Mouse (Mus musculus) hindbrain, embryonic 12.5 days (tissue): ENCODE measurements around the gene Abca4. TPM values are rescaled to one million over a fixed set of nuclear protein-coding genes. Genes with fewer than 3 reads are reported as not detected.

ENCODE experiments used
- ATAC-seq: fragments of 200-750 bp; cut with Nextera tagmentation; 2 replicates; pipeline ENCODE4 v1.8.0; 2017; ENCODE audit warnings: moderate TSS enrichment; ENCODE audit not compliant: low FRiP score
- H3K27ac ChIP-seq: fragments of 300-500 bp; sonication (generic); 2 replicates; pipeline ENCODE4 v1.5.1; 2016; ENCODE audit warnings: mild to moderate bottlenecking
- H3K27me3 ChIP-seq: fragments of 300-500 bp; sonication (generic); 2 replicates; pipeline ENCODE4 v1.6.1; 2016; ENCODE audit warnings: mild to moderate bottlenecking
- H3K36me3 ChIP-seq: fragments of 300-500 bp; sonication (generic); 2 replicates; pipeline ENCODE4 v1.6.1; 2016; ENCODE audit warnings: mild to moderate bottlenecking
- H3K4me1 ChIP-seq: fragments of 300-500 bp; sonication (generic); 2 replicates; pipeline ENCODE4 v1.6.1; 2016
- H3K4me2 ChIP-seq: fragments of 300-500 bp; sonication (generic); replicated peaks from 2 replicates; pipeline ENCODE4 v1.6.1; 2016; ENCODE audit warnings: mild to moderate bottlenecking
- H3K4me3 ChIP-seq: fragments of 300-500 bp; sonication (generic); 2 replicates; pipeline ENCODE4 v1.5.1; 2016; ENCODE audit warnings: mild to moderate bottlenecking
- H3K9ac ChIP-seq: fragments of 300-500 bp; sonication (generic); 2 replicates; pipeline ENCODE4 v1.6.1; 2016; ENCODE audit warnings: mild to moderate bottlenecking, moderate library complexity
- H3K9me3 ChIP-seq: fragments of 300-500 bp; sonication (generic); replicated peaks from 2 replicates; pipeline ENCODE4 v1.6.1; 2016; ENCODE audit warnings: mild to moderate bottlenecking
- WGBS: fragments of 180-500 bp; shearing (Covaris S2); methylation state at CpG from one replicate; pipeline ENCODE4 v1.1.7; 2016; 5-methylcytosine and 5-hydroxymethylcytosine counted together
- polyA plus RNA-seq: library from polyadenylated mRNA; unstranded; fragments of >200 nt; fragmentation: Nextera tagmentation; extraction: Ambion mirVana; gene quantifications from 2 replicates; pipeline ENCODE4 v1.2.1, GENCODE M21; 2016

The Abca4 gene
- 2.6 and 2.7 TPM in 2 replicates for polyA plus RNA-seq

DNA sequence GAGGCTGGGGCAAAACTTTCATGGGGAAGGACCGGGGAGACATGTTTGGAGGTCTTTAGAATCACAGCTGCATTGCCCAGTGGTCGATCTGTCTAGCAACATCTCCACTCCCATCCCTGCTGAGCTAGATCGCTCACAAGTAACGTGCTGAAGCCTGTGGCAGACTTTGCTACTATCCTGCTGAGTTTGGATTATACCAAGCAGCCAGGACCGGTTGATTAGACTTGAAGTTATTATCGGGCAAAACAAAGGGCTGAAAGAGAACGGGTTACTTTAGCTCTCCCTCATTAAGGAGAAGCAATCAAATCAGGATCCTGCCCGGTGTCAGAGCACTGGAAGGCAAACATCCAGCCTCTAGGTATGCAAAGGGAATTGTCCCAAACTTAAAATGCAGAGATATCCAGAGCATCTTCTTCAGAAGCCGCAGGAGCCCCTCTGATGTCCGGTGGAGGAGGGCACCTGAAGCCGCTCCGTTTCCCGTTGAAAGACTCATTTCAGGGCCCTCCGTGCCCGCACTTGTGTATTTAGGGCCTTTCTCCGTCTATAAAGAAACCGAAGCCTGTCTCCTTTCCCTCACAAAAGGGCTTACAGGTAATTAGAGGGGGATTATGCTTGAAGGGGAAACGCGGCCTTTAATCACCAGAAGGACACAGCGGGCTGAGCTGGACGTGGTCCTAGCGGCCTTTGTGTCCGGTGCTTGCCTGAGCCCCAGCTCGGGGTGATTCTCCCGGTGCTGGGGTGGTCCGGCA is at the start of gene Abca4:
Abca4 (plus strand) TSS at position 645 of the 749 bp plus-strand sequence.
- WGBS, result 4% methylated on average over 26 of the region's 26 CpGs
- Histone ChIP-seq H3K27ac (no peak within 1 kb of the TSS), H3K27me3 (peaks cover 62% of the 10 kb centered on the region), H3K36me3 (no peaks in the 10 kb centered on the region), H3K9me3 (no peaks in the 10 kb centered on the region), H3K4me2 (peak within 1 kb of the TSS; percentile 38), H3K4me1 (peaks cover 56% of the 10 kb centered on the region), H3K9ac (no peak within 1 kb of the TSS), H3K4me3 (peak within 1 kb of the TSS; percentile 15; the same call in 1 of the 2 replicates)
- no peak for ATAC-seq

DNA sequence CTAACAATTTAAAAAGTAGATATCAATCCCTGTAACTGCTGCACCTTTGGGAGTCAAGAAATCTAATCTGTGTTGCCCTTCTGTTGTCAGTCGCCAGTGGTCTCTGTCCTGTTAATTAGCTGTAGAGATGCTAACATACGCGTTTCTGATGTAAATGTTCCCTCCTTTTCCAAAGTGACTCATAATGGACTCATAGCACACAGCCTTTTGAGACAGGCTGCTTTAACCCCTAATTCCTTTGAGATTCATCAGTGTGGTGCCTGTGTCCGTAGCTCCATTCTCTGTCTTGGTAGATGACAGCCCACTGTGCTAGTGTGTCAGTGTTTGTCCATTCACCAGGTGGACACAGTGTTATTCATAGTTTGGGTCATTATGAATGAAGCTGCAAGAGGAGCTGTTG is 49.1 kb upstream of the Abca4 start:
- no peaks in the 10 kb centered on the region for H3K27me3 ChIP-seq
- no peak overlapping the region for H3K9ac ChIP-seq
- 0 out of 2 replicates have a peak, but pooled peaks cover 3% of the 10 kb centered on the region for H3K4me1 ChIP-seq
- H3K4me2 ChIP-seq, result no peak overlapping the region
- H3K27ac ChIP-seq, result no peak overlapping the region
- no peaks in the 10 kb centered on the region for H3K36me3 ChIP-seq
- WGBS, result 51% methylated on average over 4 of the region's 4 CpGs
- no peak overlapping the region for H3K4me3 ChIP-seq
- no peaks in the 10 kb centered on the region for H3K9me3 ChIP-seq
- ATAC-seq, result no peak

DNA sequence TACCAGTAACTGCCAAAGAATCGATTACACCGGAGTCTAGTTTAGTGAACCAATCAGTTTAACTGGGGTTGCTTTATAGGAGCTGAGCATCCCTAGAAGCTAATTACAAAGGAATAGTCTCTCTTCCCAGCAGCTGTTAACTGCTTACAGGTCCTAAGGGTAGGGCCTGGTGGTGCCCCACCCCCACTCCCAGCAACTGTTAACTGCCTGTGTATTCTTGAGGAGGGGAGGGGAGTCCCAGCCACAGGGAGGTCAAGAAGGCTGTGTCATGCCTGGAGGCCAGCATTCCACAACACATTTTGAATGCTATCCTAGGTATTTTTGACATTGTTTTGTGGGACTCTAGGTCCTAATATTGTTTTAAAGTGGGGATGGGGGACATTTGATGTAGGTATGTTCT is 44.3 kb upstream of the Abca4 start:
- Histone ChIP-seq H3K4me3 (no peak overlapping the region), H3K27me3 (no peaks in the 10 kb centered on the region), H3K9me3 (no peaks in the 10 kb centered on the region), H3K4me2 (no peak overlapping the region), H3K36me3 (no peaks in the 10 kb centered on the region), H3K4me1 (0 out of 2 replicates have a peak, but pooled peaks cover 3% of the 10 kb centered on the region), H3K9ac (no peak overlapping the region), H3K27ac (no peak overlapping the region)
- no peak for ATAC-seq
- 77% methylated on average over 2 of the region's 2 CpGs for WGBS

DNA sequence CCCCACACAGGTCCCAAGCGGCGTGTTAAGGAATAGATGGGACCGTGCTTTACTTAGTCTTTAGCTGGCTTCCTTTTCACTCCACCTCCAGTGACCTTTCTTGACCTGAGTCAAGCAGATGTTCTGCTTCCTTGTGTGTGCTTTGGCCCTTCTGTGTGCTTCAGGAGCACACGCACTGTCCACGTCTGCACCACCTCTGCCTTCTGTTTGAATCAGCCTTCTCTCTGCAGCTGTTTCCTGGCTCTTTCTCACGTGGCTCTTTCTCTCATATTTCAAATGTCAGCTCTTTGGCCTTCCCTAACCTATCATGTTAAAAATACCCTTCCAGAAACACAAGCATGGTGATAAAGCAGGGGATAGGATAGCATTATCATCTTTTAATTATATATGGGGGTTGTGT is 42.7 kb upstream of the Abca4 start:
- Histone ChIP-seq H3K4me1 (0 out of 2 replicates have a peak, but pooled peaks cover 3% of the 10 kb centered on the region), H3K27me3 (no peaks in the 10 kb centered on the region), H3K4me3 (no peak overlapping the region), H3K27ac (no peak overlapping the region), H3K9ac (no peak overlapping the region), H3K36me3 (no peaks in the 10 kb centered on the region), H3K9me3 (no peaks in the 10 kb centered on the region), H3K4me2 (no peak overlapping the region)
- ATAC-seq, result no peak
- WGBS, result 66% methylated on average over 6 of the region's 6 CpGs

DNA sequence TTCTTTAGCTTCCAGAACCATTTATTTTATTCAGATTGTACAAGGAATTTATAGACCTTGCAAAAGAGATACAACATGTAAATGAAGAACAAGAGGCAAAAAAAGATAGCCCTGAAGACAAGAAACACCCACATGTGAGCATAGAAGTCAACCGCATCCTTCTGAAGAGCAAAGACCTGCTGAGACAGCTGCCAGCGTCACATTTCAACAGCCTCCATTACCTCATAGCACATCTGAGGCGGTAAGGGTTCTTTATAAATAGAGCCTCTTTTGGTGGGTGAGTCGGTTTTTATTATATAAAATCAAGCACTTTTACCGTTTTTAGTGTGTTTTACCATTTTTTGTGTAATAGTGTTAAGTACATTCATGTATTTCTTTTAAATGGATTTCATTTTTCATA is 34.4 kb upstream of the Abca4 start:
- 93% methylated on average over 5 of the region's 5 CpGs for WGBS
- Histone ChIP-seq H3K9ac (no peak overlapping the region), H3K36me3 (no peaks in the 10 kb centered on the region), H3K27me3 (no peaks in the 10 kb centered on the region), H3K4me2 (no peak overlapping the region), H3K4me1 (no peaks in the 10 kb centered on the region), H3K9me3 (no peaks in the 10 kb centered on the region), H3K4me3 (no peak overlapping the region), H3K27ac (no peak overlapping the region)
- no peak for ATAC-seq

DNA sequence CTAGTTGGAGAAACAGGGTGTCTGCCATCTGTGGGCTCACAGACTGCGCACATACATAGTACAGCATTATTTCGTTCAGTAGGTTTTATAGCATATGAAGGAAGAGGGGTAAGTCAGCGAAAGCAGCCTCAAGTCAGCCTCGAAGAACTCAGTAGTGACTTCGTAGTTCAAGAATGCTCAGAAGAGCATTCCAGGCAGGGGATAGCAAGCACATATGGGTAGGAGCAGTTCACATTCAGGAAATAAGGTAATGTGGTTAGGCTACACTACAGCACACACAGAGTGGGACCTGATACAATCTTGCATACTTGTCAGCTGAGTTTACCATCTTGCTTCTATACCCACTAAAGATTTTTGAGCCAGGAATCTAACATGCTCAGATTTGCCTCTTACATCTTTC is 34.0 kb upstream of the Abca4 start:
- Histone ChIP-seq H3K27me3 (no peaks in the 10 kb centered on the region), H3K27ac (no peak overlapping the region), H3K4me3 (no peak overlapping the region), H3K36me3 (no peaks in the 10 kb centered on the region), H3K4me2 (no peak overlapping the region), H3K4me1 (no peaks in the 10 kb centered on the region), H3K9me3 (no peaks in the 10 kb centered on the region), H3K9ac (no peak overlapping the region)
- 93% methylated on average over 5 of the region's 5 CpGs for WGBS
- no peak for ATAC-seq

DNA sequence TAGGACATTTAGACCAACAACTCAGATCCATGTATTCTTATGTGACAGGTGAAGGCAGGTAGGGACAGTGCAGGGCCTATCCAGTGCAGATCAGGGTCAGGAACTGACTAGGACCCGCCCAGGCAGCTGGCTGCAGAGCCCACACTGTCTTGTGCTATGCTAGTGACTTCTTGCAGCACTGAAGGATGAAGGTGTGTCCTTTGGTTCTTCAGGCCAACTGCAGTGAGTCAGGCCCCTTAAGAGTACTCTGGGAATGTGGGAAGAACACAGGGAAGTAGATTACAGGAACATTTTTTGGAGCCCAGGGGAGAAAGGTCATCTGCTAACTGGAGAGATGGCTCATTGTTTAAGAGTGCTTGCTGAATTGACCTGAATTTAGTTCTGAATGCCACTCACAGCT is 31.8 kb upstream of the Abca4 start:
- H3K27me3 ChIP-seq, result no peaks in the 10 kb centered on the region
- ATAC-seq, result no peak
- 80% methylated on average over 1 of the region's 1 CpGs for WGBS

DNA sequence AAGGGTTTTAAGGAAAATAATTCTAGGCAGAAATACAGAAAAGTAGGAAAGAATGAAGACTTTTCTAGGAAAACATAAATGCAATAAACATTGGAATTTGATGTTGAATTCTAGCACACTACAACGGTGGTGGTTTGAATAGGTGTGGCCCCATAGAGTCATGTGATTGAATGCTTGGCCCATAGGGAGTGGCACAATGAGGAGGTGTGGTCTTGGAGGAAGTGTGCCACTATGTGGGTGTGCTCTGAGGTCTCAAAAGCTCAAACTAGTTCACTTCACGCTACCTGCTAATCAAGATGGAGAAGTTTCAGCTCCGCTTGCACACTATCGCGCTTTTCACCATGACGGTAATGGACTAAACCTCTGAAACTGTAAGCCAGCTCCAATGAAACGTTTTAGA is 25.8 kb upstream of the Abca4 start:
- Histone ChIP-seq H3K36me3 (no peaks in the 10 kb centered on the region), H3K4me3 (no peak overlapping the region), H3K4me2 (no peak overlapping the region), H3K27me3 (no peaks in the 10 kb centered on the region), H3K4me1 (no peaks in the 10 kb centered on the region), H3K9me3 (no peaks in the 10 kb centered on the region), H3K9ac (no peak overlapping the region), H3K27ac (no peak overlapping the region)
- 93% methylated on average over 7 of the region's 7 CpGs for WGBS
- ATAC-seq, result no peak

More for the DNA sequence above, 31.8 kb upstream of the Abca4 start:
- no peak overlapping the region for H3K9ac ChIP-seq
- H3K36me3 ChIP-seq, result no peaks in the 10 kb centered on the region
- no peak overlapping the region for H3K4me2 ChIP-seq
- no peaks in the 10 kb centered on the region for H3K4me1 ChIP-seq
- H3K27ac ChIP-seq, result no peak overlapping the region
- H3K9me3 ChIP-seq, result no peaks in the 10 kb centered on the region
- no peak overlapping the region for H3K4me3 ChIP-seq

DNA sequence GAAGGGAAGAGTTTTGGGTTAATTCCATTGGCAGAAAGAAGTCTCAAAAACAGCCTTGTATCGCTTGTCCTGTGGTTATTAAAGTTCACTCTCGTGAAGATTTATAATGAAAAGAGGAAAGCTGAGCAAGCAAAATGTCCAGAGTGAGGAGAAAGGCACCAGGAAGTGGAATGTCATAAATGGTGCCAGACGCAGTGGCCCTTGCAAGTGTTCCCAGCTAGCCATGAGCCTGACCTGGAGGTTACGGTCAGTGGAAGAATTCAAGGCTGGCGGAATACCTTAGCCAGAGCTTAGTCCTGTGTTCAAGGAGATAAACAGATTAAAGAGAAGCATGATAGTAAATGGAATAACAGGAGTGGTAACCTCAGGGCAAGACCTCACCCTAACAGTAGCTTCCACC is 25.1 kb upstream of the Abca4 start:
- Histone ChIP-seq H3K4me2 (no peak overlapping the region), H3K9ac (no peak overlapping the region), H3K36me3 (no peaks in the 10 kb centered on the region), H3K27me3 (no peaks in the 10 kb centered on the region), H3K4me1 (no peaks in the 10 kb centered on the region), H3K4me3 (no peak overlapping the region), H3K9me3 (no peaks in the 10 kb centered on the region), H3K27ac (no peak overlapping the region)
- no peak for ATAC-seq
- 88% methylated on average over 5 of the region's 5 CpGs for WGBS

DNA sequence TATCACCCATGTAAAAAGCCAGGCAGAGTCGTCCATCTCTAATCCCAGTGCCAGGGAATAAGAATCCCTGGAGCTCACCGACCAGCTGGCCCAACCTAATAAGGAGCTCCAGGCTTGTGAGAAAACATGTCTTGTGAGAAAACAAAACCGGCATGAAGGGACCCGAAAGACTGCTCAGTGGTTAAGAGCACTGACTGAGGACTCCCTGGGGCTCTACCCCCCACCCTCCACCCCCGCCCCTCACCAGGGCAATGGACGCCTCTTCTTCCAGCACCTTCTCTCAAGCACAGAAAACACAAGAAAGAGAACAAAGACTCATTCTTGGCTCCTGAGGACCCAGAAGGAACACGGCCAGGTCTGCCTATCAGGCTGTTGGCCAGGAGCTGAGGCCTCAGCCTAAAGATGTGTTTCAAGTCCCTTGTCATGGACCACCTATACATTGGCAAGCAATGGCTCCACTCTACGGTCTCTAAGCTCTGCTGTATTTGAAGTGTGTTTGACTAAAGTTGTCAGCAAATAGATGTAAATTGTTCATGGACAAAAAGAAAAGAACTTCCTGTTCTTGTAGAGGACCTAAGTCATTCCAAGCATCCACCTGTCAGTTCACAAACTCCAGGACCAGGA is 23.1 kb upstream of the Abca4 start:
- no peaks in the 10 kb centered on the region for H3K9me3 ChIP-seq
- no peak overlapping the region for H3K4me3 ChIP-seq
- H3K9ac ChIP-seq, result no peak overlapping the region
- H3K36me3 ChIP-seq, result no peaks in the 10 kb centered on the region
- WGBS, result 89% methylated on average over 8 of the region's 8 CpGs
- H3K4me2 ChIP-seq, result no peak overlapping the region
- no peak overlapping the region for H3K27ac ChIP-seq
- ATAC-seq, result no peak
- no peaks in the 10 kb centered on the region for H3K4me1 ChIP-seq
- no peaks in the 10 kb centered on the region for H3K27me3 ChIP-seq

DNA sequence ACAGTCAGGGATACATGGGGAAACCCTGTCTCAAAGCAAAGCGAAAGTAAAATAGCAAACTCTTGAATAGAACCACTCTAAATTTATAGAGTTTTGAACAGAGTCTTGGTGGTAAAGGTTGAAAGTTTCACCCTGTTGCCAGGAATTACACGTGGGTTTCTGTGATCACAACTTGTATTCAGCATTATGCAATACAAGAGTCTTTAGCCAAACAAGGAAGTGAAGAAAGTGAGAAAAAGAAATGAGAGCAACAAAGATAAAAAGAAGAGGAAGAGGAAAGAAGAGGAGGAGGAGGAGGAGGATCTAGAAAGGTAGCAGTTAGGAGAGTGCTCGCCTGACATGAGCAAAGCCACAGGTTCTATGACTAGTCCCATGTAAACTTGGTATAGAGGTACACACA is 21.9 kb upstream of the Abca4 start:
- Histone ChIP-seq H3K27me3 (no peaks in the 10 kb centered on the region), H3K4me1 (no peaks in the 10 kb centered on the region), H3K9ac (no peak overlapping the region), H3K27ac (no peak overlapping the region), H3K4me3 (no peak overlapping the region), H3K4me2 (no peak overlapping the region), H3K9me3 (no peaks in the 10 kb centered on the region), H3K36me3 (no peaks in the 10 kb centered on the region)
- ATAC-seq, result no peak
- 93% methylated on average over 3 of the region's 3 CpGs for WGBS

DNA sequence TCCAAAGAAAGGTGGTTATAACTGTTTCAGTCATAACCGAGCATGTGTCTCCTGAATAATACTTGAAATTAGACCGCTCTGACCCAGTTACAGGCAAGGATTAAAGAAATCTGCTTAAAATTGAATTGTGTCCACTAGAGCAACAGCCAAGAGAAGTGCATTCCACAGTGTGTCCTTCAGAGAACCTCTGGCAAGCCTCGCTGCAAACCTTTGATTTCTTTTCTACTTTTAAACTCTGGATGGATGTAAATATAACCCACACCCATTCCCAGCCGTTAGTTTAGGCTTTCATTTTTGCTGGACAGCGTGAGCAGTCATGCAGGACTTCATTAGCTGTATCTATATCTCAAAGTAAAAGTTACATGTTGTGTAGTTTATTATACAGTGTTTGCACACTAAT is 17.6 kb upstream of the Abca4 start:
- Histone ChIP-seq H3K9ac (no peak overlapping the region), H3K4me3 (no peak overlapping the region), H3K4me2 (no peak overlapping the region), H3K9me3 (no peaks in the 10 kb centered on the region), H3K27ac (no peak overlapping the region), H3K27me3 (no peaks in the 10 kb centered on the region), H3K36me3 (no peaks in the 10 kb centered on the region), H3K4me1 (no peaks in the 10 kb centered on the region)
- WGBS, result 78% methylated on average over 5 of the region's 5 CpGs
- no peak for ATAC-seq

DNA sequence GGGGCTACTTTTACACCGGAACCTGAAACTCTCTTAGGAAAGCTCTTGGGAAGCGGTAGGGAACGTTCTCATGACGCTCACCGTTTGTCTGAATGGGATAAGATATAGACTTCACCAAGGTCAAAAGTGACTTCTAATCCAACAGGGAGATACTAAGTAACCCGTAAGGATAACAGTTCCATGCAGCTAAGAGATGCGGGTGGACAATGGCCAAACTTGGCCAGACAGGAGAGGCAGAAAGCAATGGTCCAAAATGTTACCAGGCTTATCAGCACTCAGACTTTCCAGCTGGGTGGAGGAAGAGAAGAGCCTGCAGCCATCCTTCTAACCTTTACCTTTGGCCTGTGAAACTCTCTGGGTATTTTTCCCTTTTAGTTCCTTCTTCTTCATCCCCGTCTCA is 16.5 kb upstream of the Abca4 start:
- H3K9me3 ChIP-seq, result no peaks in the 10 kb centered on the region
- no peak overlapping the region for H3K4me2 ChIP-seq
- WGBS, result 92% methylated on average over 8 of the region's 8 CpGs
- no peak overlapping the region for H3K27ac ChIP-seq
- H3K27me3 ChIP-seq, result no peaks in the 10 kb centered on the region
- H3K4me1 ChIP-seq, result no peaks in the 10 kb centered on the region
- no peak for ATAC-seq
- no peak overlapping the region for H3K4me3 ChIP-seq
- H3K9ac ChIP-seq, result no peak overlapping the region
- no peaks in the 10 kb centered on the region for H3K36me3 ChIP-seq
